Mouse (Mus musculus): Measurements from ENCODE around the gene Apbb1. TPM values are rescaled to one million over a fixed set of nuclear protein-coding genes. Genes with fewer than 3 reads are reported as not detected.

The Apbb1 gene
- polyA plus RNA-seq, 1 experiment: 22.4 TPM

DNA sequence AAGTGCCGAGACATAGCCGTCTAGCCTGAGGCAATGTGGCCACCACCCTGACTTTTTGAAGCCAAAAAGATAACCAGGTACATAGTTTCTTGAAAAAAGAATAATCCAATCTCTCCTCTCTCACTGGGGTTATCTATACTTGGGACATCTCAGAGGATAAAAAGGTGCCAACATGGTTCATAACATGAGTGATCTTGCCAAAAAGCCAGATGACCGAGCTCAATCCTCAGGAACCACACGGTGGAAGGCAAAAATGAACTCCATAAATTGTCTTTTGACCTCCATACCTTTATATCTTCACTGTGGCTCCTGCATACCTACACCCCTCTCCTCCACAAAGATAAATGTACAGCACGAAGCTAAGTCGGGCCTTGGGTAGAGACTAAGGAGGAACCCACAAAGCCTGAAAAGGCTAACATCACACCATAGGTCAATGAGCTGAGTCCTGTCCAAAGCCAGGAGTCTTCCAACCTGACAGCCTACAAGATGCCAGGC lies 4.0 kb downstream of the Apbb1 start:
- no peaks in the 10 kb centered on the region for H3K36me3 ChIP-seq (ENCODE audit: control insufficient read depth, insufficient read depth)
- no peaks in the 10 kb centered on the region for H3K27me3 ChIP-seq (ENCODE audit: control insufficient read depth, insufficient read depth, insufficient read length)
- TF ChIP-seq CTCF (IDR thresholded peaks at IDR 0.05; ENCODE audit: control insufficient read depth, insufficient read depth, insufficient read length) (no peak), CEBPB (IDR thresholded peaks at IDR 0.05; ENCODE audit: low read depth) (no peak), FOSL1 (IDR thresholded peaks at IDR 0.05; ENCODE audit: insufficient read depth, low read length, poor library complexity, severe bottlenecking) (no peak), USF1 (IDR thresholded peaks at IDR 0.05; ENCODE audit: low read depth) (no peak), MYOD1 (IDR thresholded peaks at IDR 0.05; ENCODE audit: control insufficient read depth, insufficient read length, low read depth) (no peak), MAX (IDR thresholded peaks at IDR 0.05) (no peak), MYOG (IDR thresholded peaks at IDR 0.05; ENCODE audit: control insufficient read depth, extremely low read depth, insufficient read length) (no peak)
- no peak overlapping the region for H3ac ChIP-seq (ENCODE audit: control insufficient read depth, insufficient read length, low read depth)
- no peaks in the 10 kb centered on the region for H3K79me2 ChIP-seq (ENCODE audit: control insufficient read depth, insufficient read depth)
- H3K79me3 ChIP-seq (ENCODE audit: low read depth): no peaks in the 10 kb centered on the region
- no peak overlapping the region for H3K4me3 ChIP-seq (ENCODE audit: insufficient read depth, poor library complexity, severe bottlenecking)

- H3ac ChIP-seq (ENCODE audit: control insufficient read depth, insufficient read length, low read depth): no peak overlapping the region
- TF ChIP-seq CTCF (IDR thresholded peaks at IDR 0.05; ENCODE audit: control insufficient read depth, insufficient read depth, insufficient read length) (no peak), MYOD1 (IDR thresholded peaks at IDR 0.05; ENCODE audit: control insufficient read depth, insufficient read length, low read depth) (no peak), USF1 (IDR thresholded peaks at IDR 0.05; ENCODE audit: low read depth) (no peak)
- no peaks in the 10 kb centered on the region for H3K79me2 ChIP-seq (ENCODE audit: control insufficient read depth, insufficient read depth)
- no peak overlapping the region for H3K4me3 ChIP-seq (ENCODE audit: insufficient read depth, poor library complexity, severe bottlenecking)
- no peaks in the 10 kb centered on the region for H3K79me3 ChIP-seq (ENCODE audit: low read depth)
- no peaks in the 10 kb centered on the region for H3K36me3 ChIP-seq (ENCODE audit: control insufficient read depth, insufficient read depth)
- no peaks in the 10 kb centered on the region for H3K27me3 ChIP-seq (ENCODE audit: control insufficient read depth, insufficient read depth, insufficient read length)
Measured at GRCm38 (mm10) chr7:105576166-105576748, 5.2 kb downstream of the Apbb1 start.

DNA sequence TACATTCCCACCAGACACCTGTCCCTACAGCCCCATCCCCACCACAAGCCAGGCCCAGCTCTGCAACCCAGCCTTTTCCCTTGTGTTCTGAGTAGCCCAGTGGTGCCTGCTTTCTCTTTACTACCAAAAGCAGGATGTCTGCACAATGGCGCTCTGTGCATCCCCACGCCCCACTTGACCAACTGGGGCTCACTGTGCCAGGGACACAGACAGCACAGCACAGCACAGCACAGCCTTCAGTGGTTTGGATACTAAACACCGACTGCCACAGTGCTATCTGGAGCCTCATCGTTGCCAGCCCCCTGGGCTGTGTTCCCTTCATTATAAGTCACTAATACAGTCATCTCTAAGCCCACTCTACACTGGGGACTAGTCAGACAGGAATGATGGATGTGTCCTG lies 6.9 kb downstream of the Apbb1 start:
- H3K27me3 ChIP-seq (ENCODE audit: control insufficient read depth, insufficient read depth, insufficient read length): no peaks in the 10 kb centered on the region
- H3ac ChIP-seq (ENCODE audit: control insufficient read depth, insufficient read length, low read depth): no peak overlapping the region
- TF ChIP-seq MYOD1 (IDR thresholded peaks at IDR 0.05; ENCODE audit: control insufficient read depth, insufficient read length, low read depth) (no peak), FOSL1 (IDR thresholded peaks at IDR 0.05; ENCODE audit: insufficient read depth, low read length, poor library complexity, severe bottlenecking) (no peak), MAX (IDR thresholded peaks at IDR 0.05) (no peak), USF1 (IDR thresholded peaks at IDR 0.05; ENCODE audit: low read depth) (no peak), MYOG (IDR thresholded peaks at IDR 0.05; ENCODE audit: control insufficient read depth, extremely low read depth, insufficient read length) (no peak), CEBPB (IDR thresholded peaks at IDR 0.05; ENCODE audit: low read depth) (no peak), CTCF (IDR thresholded peaks at IDR 0.05; ENCODE audit: control insufficient read depth, insufficient read depth, insufficient read length) (no peak)
- H3K4me3 ChIP-seq (ENCODE audit: insufficient read depth, poor library complexity, severe bottlenecking): no peak overlapping the region
- H3K79me3 ChIP-seq (ENCODE audit: low read depth): no peaks in the 10 kb centered on the region
- H3K79me2 ChIP-seq (ENCODE audit: control insufficient read depth, insufficient read depth): no peaks in the 10 kb centered on the region
- no peaks in the 10 kb centered on the region for H3K36me3 ChIP-seq (ENCODE audit: control insufficient read depth, insufficient read depth)

- no peaks in the 10 kb centered on the region for H3K79me2 ChIP-seq (ENCODE audit: control insufficient read depth, insufficient read depth)
- H3K36me3 ChIP-seq (ENCODE audit: control insufficient read depth, insufficient read depth): no peaks in the 10 kb centered on the region
- H3K79me3 ChIP-seq (ENCODE audit: low read depth): no peaks in the 10 kb centered on the region
- no peak overlapping the region for H3ac ChIP-seq (ENCODE audit: control insufficient read depth, insufficient read length, low read depth)
- H3K27me3 ChIP-seq (ENCODE audit: control insufficient read depth, insufficient read depth, insufficient read length): no peaks in the 10 kb centered on the region
- no peak for TF ChIP-seq MYOD1 (IDR thresholded peaks at IDR 0.05; ENCODE audit: control insufficient read depth, insufficient read length, low read depth)
- TF ChIP-seq USF1 (IDR thresholded peaks at IDR 0.05; ENCODE audit: low read depth): no peak
- no peak for TF ChIP-seq CTCF (IDR thresholded peaks at IDR 0.05; ENCODE audit: control insufficient read depth, insufficient read depth, insufficient read length)
- TF ChIP-seq CEBPB (IDR thresholded peaks at IDR 0.05; ENCODE audit: low read depth): no peak
- no peak overlapping the region for H3K4me3 ChIP-seq (ENCODE audit: insufficient read depth, poor library complexity, severe bottlenecking)
Measured at GRCm38 (mm10) chr7:105572949-105573348, 8.5 kb downstream of the Apbb1 start.

- Histone ChIP-seq H3K79me3 (ENCODE audit: low read depth) (no peaks in the 10 kb centered on the region), H3K27me3 (ENCODE audit: control insufficient read depth, insufficient read depth, insufficient read length) (no peaks in the 10 kb centered on the region), H3ac (ENCODE audit: control insufficient read depth, insufficient read length, low read depth) (no peak overlapping the region), H3K79me2 (ENCODE audit: control insufficient read depth, insufficient read depth) (no peaks in the 10 kb centered on the region), H3K4me3 (ENCODE audit: insufficient read depth, poor library complexity, severe bottlenecking) (no peak overlapping the region), H3K36me3 (ENCODE audit: control insufficient read depth, insufficient read depth) (no peaks in the 10 kb centered on the region)
- no peak for TF ChIP-seq MYOG (IDR thresholded peaks at IDR 0.05; ENCODE audit: control insufficient read depth, extremely low read depth, insufficient read length)
- TF ChIP-seq CEBPB (IDR thresholded peaks at IDR 0.05; ENCODE audit: low read depth): no peak
- no peak for TF ChIP-seq MYOD1 (IDR thresholded peaks at IDR 0.05; ENCODE audit: control insufficient read depth, insufficient read length, low read depth)
- TF ChIP-seq CTCF (IDR thresholded peaks at IDR 0.05; ENCODE audit: control insufficient read depth, insufficient read depth, insufficient read length): no peak
- TF ChIP-seq USF1 (IDR thresholded peaks at IDR 0.05; ENCODE audit: low read depth): no peak
- no peak for TF ChIP-seq FOSL1 (IDR thresholded peaks at IDR 0.05; ENCODE audit: insufficient read depth, low read length, poor library complexity, severe bottlenecking)
- no peak for TF ChIP-seq MAX (IDR thresholded peaks at IDR 0.05)
Measured at GRCm38 (mm10) chr7:105570756-105571155, 10.7 kb downstream of the Apbb1 start.

Data from C2C12 (cell line).